Mouse (Mus musculus): ENCODE data around the gene Fuom.
"Not testable (repeated sequence)": the region's sequence is repeated elsewhere in the genome, so short reads cannot be mapped to it uniquely, and the experiment has no call there.

Fuom gene

GRCm38 (mm10) chr7:140101993-140102860 is at the start of gene Fuom:
Gene Fuom, minus strand, starts transcription at chr7:140102441.
- peak; percentile 77 for DNase-seq (ENCODE audit: low spot score in 2 of 2)

GRCm38 (mm10) chr7:140144550-140144949 is 42.3 kb upstream of the Fuom start:
- no peak for DNase-seq (ENCODE audit: low spot score in 2 of 2)

GRCm38 (mm10) chr7:140141350-140141749 is 39.1 kb upstream of the Fuom start:
- no peak for DNase-seq (ENCODE audit: low spot score in 2 of 2)

GRCm38 (mm10) chr7:140138021-140138310 is 35.7 kb upstream of the Fuom start:
- DNase-seq (ENCODE audit: low spot score in 2 of 2) = no peak

GRCm38 (mm10) chr7:140137135-140138020 is 35.1 kb upstream of the Fuom start, which contains the start of gene Mtg1:
Gene Mtg1, plus strand, starts transcription at chr7:140137564.
- DNase-seq (ENCODE audit: low spot score in 2 of 2) = peak; percentile 94 to 98

GRCm38 (mm10) chr7:140135106-140135770 is 33.0 kb upstream of the Fuom start:
- DNase-seq (ENCODE audit: low spot score in 2 of 2) = no peak

GRCm38 (mm10) chr7:140134033-140134432 is 31.8 kb upstream of the Fuom start:
- not testable (repeated sequence) for DNase-seq (ENCODE audit: low spot score in 2 of 2)

GRCm38 (mm10) chr7:140132184-140132583 is 29.9 kb upstream of the Fuom start:
- DNase-seq (ENCODE audit: low spot score in 2 of 2) = not testable (repeated sequence)

GRCm38 (mm10) chr7:140127911-140128310 is 25.7 kb upstream of the Fuom start:
- DNase-seq (ENCODE audit: low spot score in 2 of 2) = no peak

- no peak for DNase-seq (ENCODE audit: low spot score in 2 of 2)
Observed at GRCm38 (mm10) chr7:140126934-140127333, 24.7 kb upstream of the Fuom start.

- no peak for DNase-seq (ENCODE audit: low spot score in 2 of 2)
Observed at GRCm38 (mm10) chr7:140126022-140126350, 23.7 kb upstream of the Fuom start.

GRCm38 (mm10) chr7:140125278-140126021 is 23.2 kb upstream of the Fuom start:
- peak; percentile 80 to 82 for DNase-seq (ENCODE audit: low spot score in 2 of 2)

GRCm38 (mm10) chr7:140124382-140124781 is 22.1 kb upstream of the Fuom start:
- DNase-seq (ENCODE audit: low spot score in 2 of 2) = no peak

- no peak for DNase-seq (ENCODE audit: low spot score in 2 of 2)
Observed at GRCm38 (mm10) chr7:140122765-140123164, 20.5 kb upstream of the Fuom start.

- no peak for DNase-seq (ENCODE audit: low spot score in 2 of 2)
Observed at GRCm38 (mm10) chr7:140121338-140121910, 19.2 kb upstream of the Fuom start.

- DNase-seq (ENCODE audit: low spot score in 2 of 2) = no peak
Observed at GRCm38 (mm10) chr7:140120484-140120883, 18.2 kb upstream of the Fuom start.

GRCm38 (mm10) chr7:140116329-140117054 is 14.3 kb upstream of the Fuom start, which contains the start of gene Echs1:
Gene Echs1, minus strand, starts transcription at chr7:140116476.
- peak; percentile 76 to 79 for DNase-seq (ENCODE audit: low spot score in 2 of 2)

GRCm38 (mm10) chr7:140115583-140116328 is 13.5 kb upstream of the Fuom start, which contains the start of gene Paox:
Gene Paox, plus strand, starts transcription at chr7:140115799.
- peak in 1 of 2 experiments; percentile 39 for DNase-seq (ENCODE audit: low spot score in 2 of 2)

GRCm38 (mm10) chr7:140111943-140112342 is 9.7 kb upstream of the Fuom start:
- DNase-seq (ENCODE audit: low spot score in 2 of 2) = no peak

GRCm38 (mm10) chr7:140104009-140104408 is 1.8 kb upstream of the Fuom start:
- no peak for DNase-seq (ENCODE audit: low spot score in 2 of 2)

All from frontal cortex, postnatal 14 days (tissue).